Mouse (Mus musculus): ENCODE results near the gene Akt1.

The Akt1 gene

DNA sequence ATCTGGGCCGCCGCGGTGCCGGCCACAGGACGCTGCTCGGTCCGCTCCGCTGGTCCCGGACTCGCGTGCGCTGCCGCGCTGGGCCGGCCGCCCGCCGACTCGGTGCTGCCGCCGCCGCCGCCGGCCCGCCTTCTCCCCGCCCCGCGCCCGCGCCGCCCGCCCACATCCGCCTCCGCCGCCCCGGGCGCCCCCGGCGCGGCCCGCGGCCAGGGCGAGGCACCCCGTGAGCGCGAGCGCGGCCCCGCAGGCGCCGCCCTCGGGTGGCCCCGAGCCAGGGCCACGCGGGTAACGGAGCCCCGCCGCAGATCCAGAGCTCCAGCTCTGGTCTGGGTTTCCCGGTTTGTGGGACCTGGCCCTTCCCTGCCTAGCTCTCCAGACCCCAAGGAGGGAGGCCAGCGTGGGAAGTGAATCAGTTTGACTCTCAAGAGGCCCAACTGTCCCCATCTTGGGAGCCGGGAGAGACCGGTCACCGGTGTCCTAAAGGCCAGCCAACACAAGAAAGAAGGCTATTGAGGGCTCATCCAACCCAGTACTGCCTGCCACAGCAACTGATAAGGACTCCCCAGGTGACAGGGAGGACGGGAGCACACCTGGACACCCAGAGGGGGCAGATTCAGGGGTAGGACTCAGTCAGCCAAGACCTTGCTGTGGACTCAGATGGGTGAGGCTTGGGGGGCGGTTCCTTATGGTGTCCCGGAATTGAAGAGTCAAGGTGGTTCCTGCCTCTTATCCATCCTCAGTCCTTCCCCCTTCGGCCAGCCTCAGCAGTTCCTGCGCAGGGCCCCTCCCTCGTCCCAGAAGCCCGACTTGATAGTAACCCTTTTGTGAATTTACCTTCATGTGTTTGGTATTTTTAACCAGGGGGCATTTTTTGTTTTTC lies at the start of gene Akt1:
TSS of gene Akt1 (minus strand) at position 753 of the 880 bp plus-strand sequence.
- DNase-seq (ENCODE audit: low spot score): no peak

DNA sequence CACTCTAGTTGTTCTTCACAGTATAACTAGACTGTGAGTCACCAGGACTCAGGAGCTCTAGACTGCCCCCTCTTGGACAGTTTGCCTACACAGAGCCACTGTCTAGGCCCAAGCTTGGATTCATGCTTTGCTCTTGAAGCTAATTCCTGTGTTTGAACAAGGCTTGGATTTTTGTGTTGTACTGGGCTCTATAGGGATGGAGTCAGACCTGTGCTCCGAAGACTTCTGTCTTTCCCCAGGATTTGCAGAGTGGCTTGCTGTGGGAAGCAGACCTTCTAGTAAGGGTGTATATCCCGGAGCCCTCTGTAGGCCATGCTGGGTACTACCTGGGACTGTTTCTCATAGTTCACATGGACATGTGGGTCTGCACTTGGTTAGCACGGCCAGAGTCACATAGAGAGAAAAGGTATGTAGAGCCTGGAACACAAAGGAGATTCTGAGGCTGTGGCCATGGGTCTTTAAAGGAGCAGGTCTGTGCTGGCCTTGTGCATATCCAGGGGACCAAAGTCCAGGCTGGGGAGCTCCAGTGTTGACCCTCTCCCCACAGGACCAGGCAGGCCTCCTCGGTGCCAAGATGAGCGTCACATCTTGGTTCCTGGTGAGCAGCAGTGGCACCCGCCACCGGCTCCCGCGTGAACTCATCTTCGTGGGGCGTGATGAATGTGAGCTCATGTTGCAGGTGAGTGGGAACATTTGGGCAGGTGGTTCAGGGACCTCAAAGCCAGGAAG lies 49.6 kb upstream of the Akt1 start:
- DNase-seq (ENCODE audit: low spot score): peak; percentile 50

- DNase-seq (ENCODE audit: low spot score): no peak
Measured at GRCm38 (mm10) chr12:112723445-112723844, 48.8 kb upstream of the Akt1 start.

DNA sequence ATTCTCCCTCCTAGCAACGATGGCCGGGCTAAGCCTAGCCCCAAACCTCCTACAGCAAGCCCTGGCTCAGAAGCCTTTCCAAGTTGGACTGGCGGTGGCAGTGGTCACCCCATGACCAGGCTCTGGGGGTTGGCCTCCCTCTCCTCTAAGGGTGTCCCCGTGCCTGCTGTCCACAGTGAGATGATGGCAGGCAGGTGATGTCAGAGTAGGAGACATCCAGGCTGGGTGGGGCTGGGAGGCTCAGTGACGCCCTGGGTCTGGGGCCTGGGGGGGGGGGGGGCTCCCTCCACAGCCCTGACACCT lies 48.3 kb upstream of the Akt1 start:
- no peak for DNase-seq (ENCODE audit: low spot score)

- peak; percentile 41 for DNase-seq (ENCODE audit: low spot score)
Measured at GRCm38 (mm10) chr12:112722240-112723027, 47.8 kb upstream of the Akt1 start.

DNA sequence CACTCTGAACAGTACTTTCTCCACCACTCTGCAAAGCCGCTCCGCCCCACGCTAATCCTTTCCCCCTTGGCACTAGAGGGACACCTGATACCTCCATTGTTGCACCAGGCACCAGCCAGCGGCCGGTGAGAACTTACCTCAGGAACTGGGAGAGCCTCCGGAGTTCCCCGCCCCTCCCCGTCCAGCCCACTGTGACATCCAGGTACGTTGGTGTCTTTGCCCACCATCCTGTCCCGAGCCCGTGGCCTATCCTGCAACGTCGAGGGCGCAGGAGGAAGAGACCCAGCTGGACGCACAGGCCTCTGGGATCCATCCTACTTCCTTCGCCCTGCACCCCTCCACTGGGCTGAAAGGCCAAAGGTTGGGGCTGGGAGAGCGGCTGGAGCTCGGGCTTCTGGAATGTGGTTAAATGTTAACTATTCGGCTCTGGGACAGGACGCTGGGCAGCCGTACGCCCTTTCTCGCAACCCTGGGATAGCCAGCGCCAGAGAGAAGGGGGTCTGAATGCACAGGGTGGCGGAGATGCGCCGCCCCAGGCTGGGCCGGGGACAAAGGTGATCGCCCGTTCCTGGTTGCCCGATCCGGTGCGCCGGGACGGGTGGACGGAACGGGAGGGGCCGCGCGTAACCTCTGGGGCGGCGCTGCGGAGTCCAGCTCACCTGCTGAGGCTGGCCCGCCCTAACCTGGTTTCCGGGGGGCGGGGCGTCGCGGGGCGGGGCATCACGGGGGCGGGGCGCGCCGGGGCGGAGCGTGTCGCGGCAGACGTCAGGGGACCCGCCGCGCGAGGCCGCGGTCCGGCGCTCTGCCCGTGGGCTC lies 46.9 kb upstream of the Akt1 start:
- DNase-seq (ENCODE audit: low spot score): no peak

- no peak for DNase-seq (ENCODE audit: low spot score)
Measured at GRCm38 (mm10) chr12:112720890-112721423, 46.3 kb upstream of the Akt1 start.

- DNase-seq (ENCODE audit: low spot score): no peak
Measured at GRCm38 (mm10) chr12:112720216-112720615, 45.5 kb upstream of the Akt1 start, which contains the start of gene Cep170b. Gene Cep170b (plus strand): TSS chr12:112720455.

DNA sequence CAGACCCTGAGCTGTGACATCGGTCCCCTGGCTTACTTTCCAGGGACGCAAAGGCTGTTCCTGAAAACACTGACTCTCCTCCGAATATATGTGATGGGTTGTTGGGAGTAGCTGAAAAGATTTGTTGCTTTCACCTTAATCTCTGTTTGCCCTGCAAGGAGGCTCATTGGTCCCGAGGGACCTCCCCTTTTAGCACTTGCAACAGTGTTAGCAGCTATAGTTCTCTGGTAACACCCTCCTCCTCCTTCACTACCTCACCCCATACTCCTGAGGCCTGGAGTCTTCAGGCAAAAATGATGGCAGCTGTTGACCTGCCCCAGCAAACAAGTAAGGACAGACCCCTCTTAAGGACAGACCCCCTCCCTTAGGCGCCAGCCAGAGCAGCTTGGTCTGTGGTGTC lies 44.3 kb upstream of the Akt1 start:
- DNase-seq (ENCODE audit: low spot score): no peak

DNA sequence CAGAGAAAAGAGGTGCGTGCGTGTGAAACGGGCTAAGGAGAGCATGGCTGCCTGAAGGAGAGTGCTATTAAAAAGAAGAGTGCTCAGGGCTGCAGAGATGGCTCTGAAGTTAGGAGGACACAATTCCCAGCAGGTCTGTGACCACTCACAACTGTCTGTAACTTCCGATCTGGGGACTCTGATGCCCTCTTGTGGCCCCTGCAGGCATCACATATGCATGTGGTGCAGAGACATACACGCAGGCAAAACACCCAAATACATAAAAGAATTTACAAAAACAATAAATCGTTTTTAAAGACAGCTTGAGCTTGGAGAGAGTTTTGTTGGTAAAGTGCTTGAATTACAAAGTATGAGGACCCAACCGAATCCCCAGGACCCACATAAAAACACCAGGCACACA lies 42.5 kb upstream of the Akt1 start:
- no peak for DNase-seq (ENCODE audit: low spot score)

DNA sequence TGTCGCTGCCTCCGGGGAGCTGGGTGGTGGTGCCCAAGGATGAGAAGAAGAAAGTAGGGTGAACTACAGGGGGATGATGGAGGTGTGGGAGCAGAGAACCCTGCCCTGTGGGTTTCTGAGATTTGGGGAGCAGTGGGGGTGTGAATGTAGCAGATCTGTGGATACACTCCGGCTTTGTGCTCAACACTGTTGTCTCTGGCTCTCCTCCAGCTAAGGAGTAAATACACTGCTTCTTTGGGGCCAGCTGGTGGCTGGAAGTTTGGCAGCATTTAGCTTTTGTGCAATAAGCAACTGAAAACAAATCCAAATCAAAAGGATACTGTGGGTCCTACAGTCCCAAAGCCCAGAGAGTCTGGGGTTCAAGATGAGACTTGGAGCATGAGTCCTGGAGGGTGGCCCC lies 39.3 kb upstream of the Akt1 start:
- no peak for DNase-seq (ENCODE audit: low spot score)

DNA sequence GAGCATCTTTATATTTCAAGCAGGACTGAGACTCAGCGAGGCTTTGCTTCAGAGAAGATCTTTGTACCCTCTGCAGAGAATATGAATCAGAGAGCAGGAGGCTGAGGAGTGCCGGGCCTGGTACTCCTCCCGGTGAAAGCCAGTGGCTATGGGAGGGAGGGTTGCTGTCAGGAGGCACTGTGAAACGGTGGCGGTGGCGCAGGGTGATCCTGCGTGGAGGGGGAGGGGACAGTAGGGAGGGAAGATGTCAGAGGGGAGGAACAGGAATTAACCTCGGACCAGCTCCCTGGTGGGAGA lies 32.8 kb upstream of the Akt1 start:
- no peak for DNase-seq (ENCODE audit: low spot score)

- peak; percentile 89 for DNase-seq (ENCODE audit: low spot score)
Measured at GRCm38 (mm10) chr12:112706704-112707572, 32.3 kb upstream of the Akt1 start.

DNA sequence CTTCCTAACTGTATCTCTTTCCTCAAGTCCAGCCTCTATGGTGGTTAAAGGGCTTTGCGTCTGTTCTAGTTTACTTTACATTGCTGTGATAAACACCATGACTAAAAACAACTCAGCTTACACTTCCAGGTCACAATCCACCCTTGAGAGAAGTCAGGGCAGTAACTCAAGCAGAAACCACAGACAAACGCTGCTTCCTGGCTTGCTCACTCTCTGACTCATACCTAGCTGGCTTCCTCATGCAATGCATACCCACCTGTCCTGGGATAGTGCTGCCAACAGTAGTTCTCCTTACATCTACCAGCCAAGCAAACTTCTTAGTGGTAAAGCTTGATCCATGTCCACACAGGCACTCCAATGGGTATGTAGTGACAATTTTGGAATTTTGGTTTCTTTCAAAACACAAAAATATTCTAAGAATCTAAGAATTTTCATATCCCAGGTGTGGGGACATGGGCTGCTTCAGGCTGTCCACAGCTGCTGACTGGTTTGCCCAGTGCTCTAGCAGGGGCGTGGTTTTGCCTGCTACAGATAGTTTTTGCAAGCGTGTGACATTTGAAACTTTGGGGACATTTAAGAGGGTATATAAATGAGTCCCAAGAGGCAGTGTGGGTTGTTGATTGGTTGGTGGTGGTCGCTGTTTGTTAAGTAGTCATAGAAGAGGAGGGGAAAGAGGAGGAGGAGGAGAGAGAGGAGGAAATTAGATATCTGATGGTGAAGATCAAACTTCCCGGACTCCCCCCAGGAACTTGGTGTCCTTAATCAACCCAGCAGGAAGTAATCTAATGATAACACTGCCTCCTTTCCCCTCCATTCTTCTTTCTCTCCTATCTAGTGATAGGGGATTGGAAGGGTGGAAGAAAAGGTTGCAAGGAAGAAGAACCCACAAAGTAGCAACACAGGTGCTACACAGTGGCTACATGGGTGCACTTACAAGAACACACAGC lies 28.0 kb upstream of the Akt1 start:
- no peak for DNase-seq (ENCODE audit: low spot score)

GRCm38 (mm10) chr12:112700522-112700921 lies 25.8 kb upstream of the Akt1 start:
- DNase-seq (ENCODE audit: low spot score): no peak

- no peak for DNase-seq (ENCODE audit: low spot score)
Measured at GRCm38 (mm10) chr12:112696806-112697425, 22.2 kb upstream of the Akt1 start.

- DNase-seq (ENCODE audit: low spot score): no peak
Measured at GRCm38 (mm10) chr12:112694127-112694475, 19.4 kb upstream of the Akt1 start.

DNA sequence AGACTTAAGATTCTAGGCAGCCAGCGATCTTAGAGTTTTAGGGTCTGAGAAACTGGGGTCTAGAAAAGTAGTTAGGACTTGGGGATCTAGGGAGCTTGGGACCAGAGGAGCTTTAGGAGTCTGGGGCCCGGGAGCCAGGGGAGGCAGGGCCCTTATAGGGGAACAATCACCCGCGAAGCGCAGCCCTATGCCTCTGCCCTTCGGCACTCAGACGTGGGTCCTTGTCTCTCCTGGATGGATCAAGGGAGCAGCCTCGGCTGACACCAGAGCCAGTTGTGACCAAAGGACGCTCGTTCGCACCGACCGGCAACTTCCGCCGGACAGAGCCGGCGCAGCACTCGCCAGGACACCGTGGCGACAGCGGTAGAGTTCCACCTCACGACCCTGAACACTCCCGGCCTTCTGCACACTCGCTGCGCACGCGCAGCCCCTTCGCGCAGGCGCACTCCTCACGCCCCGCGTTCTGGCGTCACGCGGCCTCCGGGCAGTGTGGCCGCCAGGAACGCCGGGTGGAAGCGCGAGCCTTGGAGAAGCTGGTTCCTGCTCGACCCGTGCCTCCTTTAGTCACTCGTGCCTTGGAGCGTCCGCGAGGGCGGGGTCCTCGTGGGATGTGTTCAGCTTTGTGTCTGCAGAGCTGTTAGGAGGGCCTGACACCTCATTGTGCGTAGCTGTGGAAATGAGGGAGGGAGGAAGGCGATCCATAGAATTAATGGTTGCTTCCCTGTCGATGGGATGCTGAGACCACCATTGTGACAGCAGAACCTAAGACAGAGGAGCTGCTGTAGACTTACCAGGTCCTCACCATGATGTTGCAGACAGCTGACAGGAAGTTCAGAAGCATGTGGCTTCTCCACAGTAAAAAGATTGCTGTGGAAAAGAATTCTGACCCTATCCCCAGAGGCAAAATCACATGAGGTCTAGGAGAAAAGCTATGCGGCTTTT lies 18.8 kb upstream of the Akt1 start:
- peak; percentile 91 for DNase-seq (ENCODE audit: low spot score)
